Mouse (Mus musculus) stomach, postnatal 0 days (tissue): ENCODE measurements at regions not wholly inside any gene's neighbourhood (a gene's known extent, or its start where the extent isn't known, plus 50 kb on each side); places are given as distances from the start of the nearest gene placed in this dataset.

ENCODE experiments used
- ATAC-seq: fragments of 200-750 bp; cut with Nextera tagmentation; 2 replicates; pipeline ENCODE4 v1.8.0; 2017; ENCODE audit not compliant: low FRiP score, low TSS enrichment
- DNase-seq: peaks from one replicate; pipeline ENCODE4 v3.0.0-alpha.2; 2016; ENCODE audit warnings: low spot score
- H3K27ac ChIP-seq: fragments of 300-500 bp; sonication (generic); replicated peaks from 2 replicates; pipeline ENCODE4 v1.5.1; 2014; ENCODE audit warnings: mild to moderate bottlenecking, control low read depth
- H3K27me3 ChIP-seq: fragments of 300-500 bp; sonication (generic); 2 replicates; pipeline ENCODE4 v1.6.1; 2014; ENCODE audit warnings: low read length; ENCODE audit not compliant: control insufficient read depth, insufficient read depth
- H3K36me3 ChIP-seq: fragments of 300-500 bp; sonication (generic); 2 replicates; pipeline ENCODE4 v1.6.1; 2014; ENCODE audit warnings: low read length, mixed read lengths; ENCODE audit not compliant: control insufficient read depth, insufficient read depth
- H3K4me1 ChIP-seq: fragments of 300-500 bp; sonication (generic); replicated peaks from 2 replicates; pipeline ENCODE4 v1.6.1; 2014; ENCODE audit warnings: antibody characterized with exemption; ENCODE audit not compliant: control insufficient read depth, insufficient read depth
- H3K4me2 ChIP-seq: fragments of 300-500 bp; sonication (generic); replicated peaks from 2 replicates; pipeline ENCODE4 v1.6.1; 2014; ENCODE audit warnings: low read depth, mild to moderate bottlenecking, control low read depth, moderate library complexity
- H3K4me3 ChIP-seq: fragments of 300-500 bp; sonication (generic); 2 replicates; pipeline ENCODE4 v1.5.1; 2014; ENCODE audit warnings: low read depth, low read length, control low read depth
- H3K9ac ChIP-seq: fragments of 300-500 bp; sonication (generic); 2 replicates; pipeline ENCODE4 v1.6.1; 2014; ENCODE audit warnings: mild to moderate bottlenecking, low read length, control low read depth, mixed read lengths
- H3K9me3 ChIP-seq: fragments of 300-500 bp; sonication (generic); 2 replicates; pipeline ENCODE4 v1.6.1; 2016; ENCODE audit warnings: low read length; ENCODE audit not compliant: control insufficient read depth
- CTCF ChIP-seq: IDR thresholded peaks from 2 replicates; pipeline ENCODE4 v1.5.1; 2016; ENCODE audit warnings: antibody characterized with exemption, low read depth, mild to moderate bottlenecking, moderate library complexity
- EP300 ChIP-seq: optimal IDR thresholded peaks from 2 replicates; pipeline ENCODE3; 2016; ENCODE audit warnings: antibody characterized with exemption
- WGBS: fragments of 180-500 bp; shearing (Covaris S2); extraction: QIAGEN DNeasy Blood & Tissue Kit; methylation state at CpG from one replicate; pipeline ENCODE4 v1.1.7; 2014; 5-methylcytosine and 5-hydroxymethylcytosine counted together

DNA sequence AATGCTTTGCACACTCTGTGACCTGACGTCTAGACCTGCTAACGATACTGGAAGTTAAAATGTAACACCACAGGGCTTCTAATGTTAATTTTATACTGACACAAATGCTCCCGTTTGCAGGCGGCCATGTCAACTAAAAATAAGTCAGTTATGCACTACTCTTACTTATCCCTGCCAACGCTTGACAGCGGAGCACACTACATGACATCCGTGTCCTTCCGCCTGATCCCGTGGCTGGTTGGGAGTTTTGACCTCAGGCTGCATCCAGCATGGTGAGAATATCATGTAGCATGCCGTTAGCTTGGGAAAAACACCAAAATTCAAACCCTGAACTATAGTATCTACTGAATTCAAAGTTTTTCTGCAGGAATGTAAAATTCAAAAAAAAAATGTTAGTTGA lies 131.9 kb downstream of the Lrig3 start:
- WGBS: 84% methylated on average over 10 of the region's 10 CpGs

DNA sequence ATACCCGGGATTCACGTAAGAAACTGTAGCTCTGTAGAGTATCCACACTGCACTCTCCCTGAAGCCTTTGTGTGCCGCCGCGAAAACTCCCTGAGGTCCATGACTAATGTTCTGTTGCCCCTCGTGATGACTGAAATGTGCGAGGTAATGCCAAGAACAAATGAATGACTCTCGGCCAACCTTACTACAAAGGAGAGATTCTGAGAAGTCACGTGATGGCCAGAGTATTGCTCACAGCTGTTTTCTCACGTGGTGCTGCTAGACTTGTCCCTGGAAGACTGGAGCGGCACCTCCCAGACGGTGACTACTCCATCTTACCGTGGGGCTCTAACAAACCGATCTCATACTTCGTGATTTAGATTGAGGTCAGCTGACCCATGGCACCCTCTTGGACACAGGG lies 136.9 kb downstream of the Lrig3 start:
- no peak overlapping the region for H3K27ac ChIP-seq
- 80% methylated on average over 15 of the region's 15 CpGs for WGBS
- H3K4me2 ChIP-seq: no peak overlapping the region
- no peak overlapping the region for H3K4me3 ChIP-seq
- no peaks in the 10 kb centered on the region for H3K36me3 ChIP-seq
- H3K9ac ChIP-seq: no peak overlapping the region
- no peaks in the 10 kb centered on the region for H3K4me1 ChIP-seq
- TF ChIP-seq CTCF (no peak), EP300 (no peak)
- no peaks in the 10 kb centered on the region for H3K27me3 ChIP-seq
- DNase-seq: no peak
- no peaks in the 10 kb centered on the region for H3K9me3 ChIP-seq
- no peak for ATAC-seq

More for the DNA sequence above, 131.9 kb downstream of the Lrig3 start:
- ATAC-seq: no peak
- H3K4me3 ChIP-seq: no peak overlapping the region
- no peaks in the 10 kb centered on the region for H3K9me3 ChIP-seq
- H3K36me3 ChIP-seq: no peaks in the 10 kb centered on the region
- no peak overlapping the region for H3K27ac ChIP-seq
- H3K4me2 ChIP-seq: no peak overlapping the region
- no peak for DNase-seq
- H3K9ac ChIP-seq: no peak overlapping the region
- no peaks in the 10 kb centered on the region for H3K4me1 ChIP-seq
- TF ChIP-seq EP300: no peak
- no peaks in the 10 kb centered on the region for H3K27me3 ChIP-seq

DNA sequence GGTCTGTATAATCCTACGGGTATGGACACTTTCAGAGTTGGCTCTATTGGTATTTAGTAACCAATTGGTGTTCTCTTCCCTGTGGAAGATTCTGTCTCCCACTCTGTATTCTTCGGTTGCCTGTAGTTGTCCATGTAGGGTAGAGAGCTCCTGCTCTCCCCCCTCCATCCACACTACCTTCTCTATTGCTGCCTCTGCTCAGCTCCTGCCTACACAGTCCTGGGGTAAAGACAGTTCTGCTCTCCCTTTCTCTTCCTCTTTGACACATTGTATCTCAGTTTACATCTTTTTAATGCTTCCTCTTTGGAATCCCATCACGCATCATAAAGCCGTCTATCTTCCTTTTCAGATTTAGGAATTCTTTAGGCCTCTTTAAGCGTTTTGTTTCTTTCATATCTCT lies 147.1 kb downstream of the Lrig3 start:
- H3K27ac ChIP-seq: no peak overlapping the region
- no peaks in the 10 kb centered on the region for H3K36me3 ChIP-seq
- no peak for DNase-seq
- no peaks in the 10 kb centered on the region for H3K9me3 ChIP-seq
- ATAC-seq: no peak
- WGBS: 89% methylated on average over 5 of the region's 5 CpGs
- no peaks in the 10 kb centered on the region for H3K4me1 ChIP-seq
- TF ChIP-seq CTCF: no peak
- TF ChIP-seq EP300: no peak
- no peak overlapping the region for H3K4me2 ChIP-seq
- H3K4me3 ChIP-seq: no peak overlapping the region
- H3K9ac ChIP-seq: no peak overlapping the region
- no peaks in the 10 kb centered on the region for H3K27me3 ChIP-seq

DNA sequence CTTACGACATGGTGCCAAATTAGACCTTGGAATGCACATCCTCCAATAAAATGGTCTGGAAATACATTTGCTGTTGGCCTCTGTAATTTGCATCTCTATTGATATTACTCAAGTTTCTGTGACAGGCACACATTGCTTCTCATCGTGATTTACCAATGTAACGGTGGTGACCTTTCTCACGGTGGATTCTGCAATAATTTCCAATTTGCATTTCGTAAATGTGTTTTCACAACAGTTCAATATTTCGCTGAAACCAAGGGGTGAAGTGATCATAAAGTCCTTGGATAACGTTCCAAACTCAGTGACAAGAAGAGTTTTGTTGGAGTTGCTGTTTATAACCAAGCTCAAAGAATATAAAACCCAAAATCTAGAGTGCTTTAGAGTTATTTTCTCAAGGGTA lies 149.4 kb downstream of the Lrig3 start:
- no peak for TF ChIP-seq CTCF
- TF ChIP-seq EP300: no peak
- Histone ChIP-seq H3K4me1 (no peaks in the 10 kb centered on the region), H3K4me3 (no peak overlapping the region), H3K4me2 (no peak overlapping the region), H3K9me3 (no peaks in the 10 kb centered on the region), H3K27ac (no peak overlapping the region), H3K9ac (no peak overlapping the region), H3K36me3 (no peaks in the 10 kb centered on the region), H3K27me3 (no peaks in the 10 kb centered on the region)
- no peak for DNase-seq
- no peak for ATAC-seq
- WGBS: 84% methylated on average over 7 of the region's 7 CpGs

DNA sequence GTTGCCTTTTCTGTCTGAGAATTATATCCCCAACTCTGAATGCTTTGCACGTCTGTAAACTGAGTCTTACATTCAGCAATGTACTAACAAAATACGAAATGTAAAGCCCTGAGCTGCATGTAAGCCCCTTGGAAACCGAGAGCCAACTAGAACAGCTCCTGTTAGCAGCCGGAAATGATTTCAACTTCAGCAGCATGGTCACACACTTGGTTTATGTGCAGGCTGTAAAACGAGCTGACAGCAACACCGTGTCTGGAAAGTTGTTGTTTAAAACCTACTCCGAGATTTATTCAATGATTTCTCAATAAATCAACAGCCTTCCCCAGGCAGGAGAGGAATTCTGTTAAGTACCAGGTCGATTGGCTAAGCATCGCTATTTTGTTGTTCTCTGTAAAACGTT lies 155.7 kb downstream of the Lrig3 start:
- DNase-seq (no peak), ATAC-seq (no peak)
- H3K4me2 ChIP-seq: no peak overlapping the region
- no peaks in the 10 kb centered on the region for H3K36me3 ChIP-seq
- WGBS: 67% methylated on average over 10 of the region's 10 CpGs
- H3K4me3 ChIP-seq: no peak overlapping the region
- no peak overlapping the region for H3K27ac ChIP-seq
- H3K9me3 ChIP-seq: no peaks in the 10 kb centered on the region
- TF ChIP-seq EP300: no peak
- no peak for TF ChIP-seq CTCF
- no peaks in the 10 kb centered on the region for H3K4me1 ChIP-seq
- no peak overlapping the region for H3K9ac ChIP-seq
- no peaks in the 10 kb centered on the region for H3K27me3 ChIP-seq

DNA sequence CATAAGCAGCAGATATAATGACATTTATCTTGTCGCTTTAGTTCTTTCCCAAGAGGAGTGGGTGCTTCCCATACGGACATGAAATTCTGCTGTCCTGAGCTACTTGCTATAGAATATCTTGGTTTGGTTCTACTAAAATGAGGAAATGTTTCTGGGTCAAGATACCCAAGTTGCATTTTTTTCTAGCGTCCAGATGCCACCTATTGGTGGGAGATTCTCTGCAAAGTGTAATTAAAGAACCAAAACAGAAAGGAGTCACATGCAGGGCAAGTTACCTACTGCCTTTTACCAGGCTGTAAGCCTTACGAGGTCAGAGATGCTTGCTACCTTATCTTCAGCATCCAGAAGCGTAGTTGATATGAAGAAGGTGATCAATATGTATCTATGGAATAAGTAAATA lies 156.5 kb downstream of the Lrig3 start:
- 77% methylated on average over 5 of the region's 5 CpGs for WGBS
- Histone ChIP-seq H3K4me2 (no peak overlapping the region), H3K27me3 (no peaks in the 10 kb centered on the region), H3K4me1 (no peaks in the 10 kb centered on the region), H3K27ac (no peak overlapping the region), H3K9ac (no peak overlapping the region), H3K4me3 (no peak overlapping the region), H3K36me3 (no peaks in the 10 kb centered on the region), H3K9me3 (no peaks in the 10 kb centered on the region)
- TF ChIP-seq EP300 (no peak), CTCF (peak; percentile 41)
- ATAC-seq: no peak
- no peak for DNase-seq
